Mouse (Mus musculus): ENCODE measurements around the gene Commd6.

The Commd6 gene

GRCm38 (mm10) chr14:101640153-101640843, at the start of gene Commd6:
TSS of gene Commd6 (minus strand) at chr14:101640686.
- peak; percentile 90 to 91 for DNase-seq

- DNase-seq, result no peak
Measured at GRCm38 (mm10) chr14:101688406-101688805, 47.9 kb upstream of the Commd6 start.

- no peak for DNase-seq
Measured at GRCm38 (mm10) chr14:101687696-101688095, 47.2 kb upstream of the Commd6 start.

GRCm38 (mm10) chr14:101672226-101672625, 31.7 kb upstream of the Commd6 start:
- no peak for DNase-seq

- no peak for DNase-seq
Measured at GRCm38 (mm10) chr14:101668626-101669025, 28.1 kb upstream of the Commd6 start.

- DNase-seq, result no peak
Measured at GRCm38 (mm10) chr14:101666536-101666935, 26.1 kb upstream of the Commd6 start.

GRCm38 (mm10) chr14:101666056-101666455, 25.6 kb upstream of the Commd6 start:
- DNase-seq, result no peak

GRCm38 (mm10) chr14:101664274-101664673, 23.8 kb upstream of the Commd6 start:
- no peak for DNase-seq

GRCm38 (mm10) chr14:101661654-101662412, 21.3 kb upstream of the Commd6 start:
- DNase-seq, result no peak

GRCm38 (mm10) chr14:101656307-101656706, 15.8 kb upstream of the Commd6 start:
- DNase-seq, result no peak

GRCm38 (mm10) chr14:101654526-101654909, 14.0 kb upstream of the Commd6 start:
- no peak for DNase-seq

- DNase-seq, result peak; percentile 99
Measured at GRCm38 (mm10) chr14:101653581-101654525, 13.4 kb upstream of the Commd6 start, which contains the start of gene Uchl3. TSS of gene Uchl3 (plus strand) at chr14:101653967.

GRCm38 (mm10) chr14:101652571-101652970, 12.1 kb upstream of the Commd6 start:
- no peak for DNase-seq

GRCm38 (mm10) chr14:101650551-101650950, 10.1 kb upstream of the Commd6 start:
- DNase-seq, result no peak

- no peak for DNase-seq
Measured at GRCm38 (mm10) chr14:101644948-101645347, 4.5 kb upstream of the Commd6 start.

GRCm38 (mm10) chr14:101637381-101637780, 3.1 kb downstream of the Commd6 start:
- DNase-seq, result no peak

- no peak for DNase-seq
Measured at GRCm38 (mm10) chr14:101635765-101636164, 4.7 kb downstream of the Commd6 start.

- no peak for DNase-seq
Measured at GRCm38 (mm10) chr14:101630548-101630947, 9.9 kb downstream of the Commd6 start.

GRCm38 (mm10) chr14:101617680-101618079, 22.8 kb downstream of the Commd6 start:
- DNase-seq, result peak; percentile 15 to 21

- DNase-seq, result no peak
Measured at GRCm38 (mm10) chr14:101616178-101616577, 24.3 kb downstream of the Commd6 start.

GRCm38 (mm10) chr14:101613206-101613605, 27.3 kb downstream of the Commd6 start:
- DNase-seq, result no peak

- no peak for DNase-seq
Measured at GRCm38 (mm10) chr14:101610701-101611100, 29.8 kb downstream of the Commd6 start.
